Mouse (Mus musculus) forebrain, embryonic 16.5 days (tissue): ENCODE results near the gene Scyl3. TPM values are rescaled to one million over a fixed set of nuclear protein-coding genes. Genes with fewer than 3 reads are reported as not detected.

Source experiments
- ATAC-seq: fragments of 200-750 bp; cut with Nextera tagmentation; 2 replicates; pipeline ENCODE4 v1.8.0; 2017; ENCODE audit warnings: mild to moderate bottlenecking, moderate library complexity
- H3K27ac ChIP-seq: fragments of 300-500 bp; sonication (generic); 2 replicates; pipeline ENCODE4 v1.5.1; 2014; ENCODE audit warnings: low read length, control low read depth
- H3K27me3 ChIP-seq: fragments of 300-500 bp; sonication (generic); replicated peaks from 2 replicates; pipeline ENCODE4 v1.6.1; 2014; ENCODE audit warnings: low read length; ENCODE audit not compliant: control insufficient read depth, insufficient read depth
- H3K36me3 ChIP-seq: fragments of 300-500 bp; sonication (generic); 2 replicates; pipeline ENCODE4 v1.6.1; 2014; ENCODE audit not compliant: control insufficient read depth, insufficient read depth
- H3K4me1 ChIP-seq: fragments of 300-500 bp; sonication (generic); replicated peaks from 2 replicates; pipeline ENCODE4 v1.6.1; 2014; ENCODE audit warnings: low read length; ENCODE audit not compliant: control insufficient read depth, insufficient read depth
- H3K4me2 ChIP-seq: fragments of 300-500 bp; sonication (generic); 2 replicates; pipeline ENCODE4 v1.6.1; 2014; ENCODE audit warnings: mild to moderate bottlenecking, low read length, control low read depth
- H3K4me3 ChIP-seq: fragments of 300-500 bp; sonication (generic); replicated peaks from 2 replicates; pipeline ENCODE4 v1.5.1; 2014; ENCODE audit warnings: mild to moderate bottlenecking, low read length, control low read depth
- H3K9ac ChIP-seq: fragments of 300-500 bp; sonication (generic); replicated peaks from 2 replicates; pipeline ENCODE4 v1.6.1; 2014; ENCODE audit warnings: low read depth, low read length, control low read depth
- H3K9me3 ChIP-seq: fragments of 300-500 bp; sonication (generic); 2 replicates; pipeline ENCODE4 v1.6.1; 2016; ENCODE audit warnings: low read length; ENCODE audit not compliant: control insufficient read depth
- WGBS: fragments of 180-500 bp; shearing (Covaris S2); extraction: QIAGEN DNeasy Blood & Tissue Kit; methylation state at CpG from one replicate; pipeline ENCODE4 v1.1.7; 2014; 5-methylcytosine and 5-hydroxymethylcytosine counted together
- polyA plus RNA-seq: library from polyadenylated mRNA; unstranded; fragments of >200 nt; fragmentation: Nextera tagmentation; extraction: Ambion mirVana; gene quantifications from 2 replicates; pipeline ENCODE4 v1.2.1, GENCODE M21; 2015

The Scyl3 gene
- polyA plus RNA-seq, 1 experiment from 2014 or later, result 19.2 TPM

- H3K36me3 ChIP-seq, result no peaks in the 10 kb centered on the region
- under 1% methylated on average over 38 of the region's 38 CpGs for WGBS
- H3K9ac ChIP-seq, result peak overlapping the region; percentile 80
- H3K4me3 ChIP-seq, result peak overlapping the region; percentile 90
- no peak overlapping the region; the same call in 1 of the 2 replicates for H3K27ac ChIP-seq
- no peaks in the 10 kb centered on the region for H3K9me3 ChIP-seq
- no peak; the same call in 1 of the 2 replicates for ATAC-seq
- H3K4me1 ChIP-seq, result peaks cover 9% of the 10 kb centered on the region; the same call in 1 of the 2 replicates
- H3K27me3 ChIP-seq, result no peaks in the 10 kb centered on the region
- H3K4me2 ChIP-seq, result peak overlapping the region; percentile 84
Measured at GRCm38 (mm10) chr1:163994173-163994720, 65.3 kb downstream of the Scyl3 start.

- WGBS, result 2% methylated on average over 43 of the region's 43 CpGs
- H3K4me3 ChIP-seq, result peak within 1 kb of the TSS; percentile 90
- peak within 1 kb of the TSS; percentile 84 for H3K4me2 ChIP-seq
- H3K27me3 ChIP-seq, result no peaks in the 10 kb centered on the region
- no peaks in the 10 kb centered on the region for H3K9me3 ChIP-seq
- H3K36me3 ChIP-seq, result no peaks in the 10 kb centered on the region
- H3K27ac ChIP-seq, result peak within 1 kb of the TSS; percentile 82
- peaks cover 9% of the 10 kb centered on the region; the same call in 1 of the 2 replicates for H3K4me1 ChIP-seq
- ATAC-seq, result peak; percentile 99
- peak within 1 kb of the TSS; percentile 80 for H3K9ac ChIP-seq
Measured at GRCm38 (mm10) chr1:163994721-163995608, 66.1 kb downstream of the Scyl3 start, which contains the start of the genes BC055324 and Mettl18. TSS of gene BC055324 (minus strand) at chr1:163994796. TSS of gene Mettl18 (plus strand) at chr1:163994889.

GRCm38 (mm10) chr1:163995609-163995913, 66.7 kb downstream of the Scyl3 start:
- no peak for ATAC-seq
- 90% methylated on average over 1 of the region's 2 CpGs for WGBS
- Histone ChIP-seq H3K27ac (no peak overlapping the region), H3K27me3 (no peaks in the 10 kb centered on the region), H3K9ac (peak overlapping the region; percentile 80), H3K4me1 (peaks cover 9% of the 10 kb centered on the region; the same call in 1 of the 2 replicates), H3K9me3 (no peaks in the 10 kb centered on the region), H3K4me2 (peak overlapping the region; percentile 74), H3K36me3 (no peaks in the 10 kb centered on the region), H3K4me3 (peak overlapping the region; percentile 90)

GRCm38 (mm10) chr1:164001831-164002452, 73.0 kb downstream of the Scyl3 start:
- WGBS, result 64% methylated on average over 6 of the region's 6 CpGs
- Histone ChIP-seq H3K9me3 (no peaks in the 10 kb centered on the region), H3K36me3 (no peaks in the 10 kb centered on the region), H3K4me2 (no peak overlapping the region), H3K27ac (no peak overlapping the region), H3K9ac (no peak overlapping the region), H3K4me1 (no peaks in the 10 kb centered on the region), H3K4me3 (no peak overlapping the region), H3K27me3 (no peaks in the 10 kb centered on the region)
- no peak for ATAC-seq

- H3K4me3 ChIP-seq, result no peak overlapping the region
- H3K4me2 ChIP-seq, result no peak overlapping the region
- H3K4me1 ChIP-seq, result no peaks in the 10 kb centered on the region
- WGBS, result 86% methylated on average over 3 of the region's 3 CpGs
- no peaks in the 10 kb centered on the region for H3K9me3 ChIP-seq
- H3K27ac ChIP-seq, result no peak overlapping the region
- no peaks in the 10 kb centered on the region for H3K27me3 ChIP-seq
- no peak overlapping the region for H3K9ac ChIP-seq
- no peaks in the 10 kb centered on the region for H3K36me3 ChIP-seq
- no peak for ATAC-seq
Measured at GRCm38 (mm10) chr1:164004311-164004710, 75.4 kb downstream of the Scyl3 start.

Other genes starting within 250 kb of the Scyl3 start
- gene Mettl11b, start 203.9 kb upstream of the Scyl3 start, polyA plus RNA-seq, result 0.91 and 0.98 TPM in 2 replicates
- 120 and 121 TPM in 2 replicates for gene Kifap3, start 149.5 kb upstream of the Scyl3 start, polyA plus RNA-seq
- 9.6 and 10.5 TPM in 2 replicates for gene BC055324, start 65.7 kb downstream of the Scyl3 start, polyA plus RNA-seq
- gene Mettl18, start 65.8 kb downstream of the Scyl3 start, polyA plus RNA-seq, result 8.3 and 8.5 TPM in 2 replicates
- gene Sele, start 119.1 kb downstream of the Scyl3 start, polyA plus RNA-seq, result not detected in 2 replicates
- gene Sell, start 132.9 kb downstream of the Scyl3 start, polyA plus RNA-seq, result 0.11 and 0.58 TPM in 2 replicates
- gene Selp, start 186.2 kb downstream of the Scyl3 start, polyA plus RNA-seq, result 0.19 TPM in 1 of 2 replicates, not detected in the other
- 0.04 and 0.11 TPM in 2 replicates for gene F5, start 222.7 kb downstream of the Scyl3 start, polyA plus RNA-seq